Mouse (Mus musculus): ENCODE results near the gene Insrr.

The Insrr gene

DNA sequence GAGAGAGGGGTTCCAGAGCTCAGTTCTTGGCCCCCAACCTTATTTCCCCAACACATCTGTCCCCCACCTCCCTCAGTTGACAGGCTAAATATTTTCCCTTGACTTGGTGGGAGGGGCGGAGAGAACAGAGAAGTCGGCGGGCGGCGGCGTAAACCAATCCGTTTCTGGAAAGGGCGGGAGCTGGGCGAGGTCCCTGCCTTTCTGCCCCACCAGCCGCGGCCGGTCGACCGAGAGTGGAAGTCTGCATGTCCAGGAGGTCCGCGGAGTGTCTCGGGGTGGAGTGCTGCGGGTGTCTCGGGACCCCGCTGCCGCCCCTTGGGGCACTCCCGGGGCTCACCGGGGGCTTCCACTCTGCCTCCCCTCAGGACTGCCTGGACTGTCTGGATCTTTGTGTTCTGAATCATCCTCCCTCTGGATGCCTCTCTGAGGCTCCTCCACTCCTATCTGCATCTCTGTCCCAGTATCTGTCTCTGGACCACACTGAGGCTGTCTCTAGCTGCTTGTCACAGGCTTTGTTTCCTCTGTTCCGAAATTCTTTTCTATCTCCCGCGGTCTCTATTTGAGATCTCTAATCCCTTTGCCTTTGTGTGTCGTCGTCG lies at the start of gene Insrr:
Gene Insrr (plus strand): TSS at position 216 of the 599 bp plus-strand sequence.
- no peak for DNase-seq (ENCODE audit: low spot score in 2 of 2)

DNA sequence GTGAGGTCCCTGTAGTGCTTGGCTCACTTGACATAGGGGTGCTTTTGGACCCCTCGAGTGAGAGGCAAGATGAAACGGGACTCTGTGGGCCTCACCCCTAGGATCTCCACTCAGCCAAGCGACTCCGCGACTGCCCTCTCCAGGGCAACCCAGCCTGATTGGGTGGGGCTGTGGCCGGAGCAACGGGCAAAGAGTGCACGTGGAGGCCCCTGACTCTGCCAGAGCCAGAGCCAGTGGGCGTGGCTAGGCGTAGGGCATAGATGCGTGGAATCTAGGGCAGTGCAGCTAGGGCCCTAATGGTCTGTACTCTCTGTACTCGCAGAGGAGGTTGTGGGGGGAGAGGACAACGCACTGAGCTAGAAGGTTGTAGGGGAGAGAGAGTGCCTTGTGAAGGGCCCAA lies 48.3 kb upstream of the Insrr start, which contains the start of gene Lrrc71:
Gene Lrrc71 (minus strand): TSS at position 195 of the 400 bp plus-strand sequence.
- no peak for DNase-seq (ENCODE audit: low spot score in 2 of 2)

DNA sequence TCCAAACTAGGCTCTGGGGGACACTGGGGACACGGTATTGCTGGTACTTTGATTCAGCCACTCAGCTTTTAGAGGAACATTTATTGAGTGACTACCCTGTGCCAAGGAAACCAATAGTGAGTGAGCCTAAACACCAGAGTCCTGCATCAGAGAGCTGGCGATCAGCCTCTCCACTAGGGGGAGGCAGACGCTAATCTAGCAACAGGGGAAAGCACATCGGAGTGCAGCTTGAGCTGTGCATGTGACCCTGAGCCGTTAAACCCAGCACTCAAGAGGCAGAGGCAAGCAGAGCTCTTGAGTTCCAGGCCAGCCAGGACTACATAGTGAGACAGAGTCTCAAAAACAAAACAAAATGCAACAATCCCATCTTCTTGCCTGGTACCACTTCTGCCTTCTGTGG lies 47.7 kb upstream of the Insrr start:
- DNase-seq (ENCODE audit: low spot score in 2 of 2), result no peak

DNA sequence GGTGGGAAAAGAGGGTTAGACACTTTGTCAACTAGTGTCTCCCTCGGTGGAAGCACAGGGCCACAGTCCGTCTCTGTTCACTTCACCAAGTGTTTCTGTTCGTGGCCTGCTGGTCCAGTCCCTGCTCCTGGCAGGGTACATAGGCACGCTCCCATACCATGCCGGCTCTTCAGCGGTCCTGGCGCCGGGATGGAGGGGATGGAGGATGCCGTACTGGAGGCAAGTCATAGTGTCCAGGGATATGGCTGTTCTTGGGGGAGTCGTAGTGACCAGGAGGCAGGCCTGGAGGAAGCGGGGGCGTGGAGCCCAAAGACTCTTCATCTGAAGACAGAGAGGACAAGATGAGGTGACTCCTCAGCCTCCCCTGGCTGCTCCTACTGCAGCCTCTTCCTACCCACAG lies 46.8 kb upstream of the Insrr start:
- DNase-seq (ENCODE audit: low spot score in 2 of 2), result no peak

DNA sequence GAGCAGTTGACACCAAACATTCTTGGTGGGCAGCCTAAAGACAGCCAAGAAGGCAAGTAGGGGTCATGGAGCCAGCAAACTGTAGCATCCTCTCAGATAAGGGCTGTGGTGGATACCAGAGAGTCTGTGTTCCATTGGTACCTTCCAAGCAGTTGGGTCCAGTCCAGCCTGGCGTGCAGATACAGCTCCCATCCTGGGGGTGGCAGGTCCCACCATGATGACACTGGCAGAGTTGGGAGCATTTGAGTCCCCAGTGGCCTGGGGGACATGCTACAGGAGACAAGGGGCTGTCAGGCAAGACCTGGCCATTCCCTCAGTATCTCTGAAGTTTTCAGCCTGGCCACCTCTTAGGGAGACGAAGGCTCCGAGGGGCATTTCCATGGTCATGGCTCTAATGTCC lies 44.2 kb upstream of the Insrr start:
- no peak for DNase-seq (ENCODE audit: low spot score in 2 of 2)

DNA sequence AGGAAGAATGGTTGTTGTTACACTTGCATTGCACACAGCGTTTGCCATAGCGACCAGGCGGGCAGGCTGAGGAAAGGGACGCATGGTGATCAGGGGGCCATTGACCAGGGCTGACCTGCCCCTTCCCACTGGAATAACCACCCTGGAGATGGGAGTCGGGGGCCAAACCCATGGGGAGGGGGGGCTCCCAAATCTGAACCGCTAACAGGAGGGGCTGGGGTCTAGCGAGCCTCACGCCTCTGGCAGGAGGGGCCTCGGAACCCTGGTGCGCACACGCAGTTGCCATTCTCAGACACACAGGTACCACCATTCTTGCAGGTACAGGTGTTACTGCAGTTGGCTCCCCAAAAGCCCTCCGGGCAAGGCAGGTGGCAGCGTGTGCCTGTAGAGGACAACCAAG lies 42.9 kb upstream of the Insrr start:
- no peak for DNase-seq (ENCODE audit: low spot score in 2 of 2)

DNA sequence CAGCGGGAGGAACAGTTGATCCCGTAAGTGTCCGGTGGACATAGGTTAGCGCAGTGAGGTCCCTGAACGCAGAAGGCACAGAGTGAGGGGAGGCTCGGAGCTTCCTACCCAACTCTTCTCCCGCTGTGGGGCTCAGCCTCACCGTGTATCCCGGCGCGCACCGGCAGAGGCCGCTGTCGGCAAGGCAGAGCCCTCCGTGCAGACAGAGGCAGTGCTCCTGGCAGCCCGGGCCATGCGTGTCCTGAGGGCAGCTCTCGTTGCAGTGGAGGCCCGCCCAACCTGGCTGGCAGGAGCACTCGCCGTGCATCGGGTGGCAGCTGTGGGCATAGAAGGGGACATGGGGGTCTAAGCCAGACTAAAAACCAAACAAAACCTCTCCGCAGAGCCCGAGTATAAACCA lies 40.8 kb upstream of the Insrr start:
- peak; percentile 88 to 94 for DNase-seq (ENCODE audit: low spot score in 2 of 2)

DNA sequence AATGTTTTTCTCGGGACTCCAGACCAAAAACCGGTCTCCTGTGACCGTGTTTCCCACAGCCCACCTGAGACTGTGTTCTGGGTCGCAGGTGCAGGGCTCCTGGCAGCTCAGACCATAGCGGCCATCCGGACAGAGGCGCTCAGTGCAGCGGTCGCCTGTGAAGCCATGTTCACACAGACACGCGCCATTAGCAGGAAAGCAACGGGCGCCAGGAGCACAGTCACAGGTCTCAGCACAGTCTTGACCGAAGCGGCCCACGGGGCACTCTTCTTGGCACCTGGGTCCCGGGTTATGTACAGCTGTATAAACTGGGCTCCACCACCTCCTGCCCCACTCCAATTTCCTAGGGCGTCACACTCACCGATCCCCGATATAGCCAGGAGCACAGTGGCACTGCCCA lies 40.3 kb upstream of the Insrr start:
- no peak for DNase-seq (ENCODE audit: low spot score in 2 of 2)

DNA sequence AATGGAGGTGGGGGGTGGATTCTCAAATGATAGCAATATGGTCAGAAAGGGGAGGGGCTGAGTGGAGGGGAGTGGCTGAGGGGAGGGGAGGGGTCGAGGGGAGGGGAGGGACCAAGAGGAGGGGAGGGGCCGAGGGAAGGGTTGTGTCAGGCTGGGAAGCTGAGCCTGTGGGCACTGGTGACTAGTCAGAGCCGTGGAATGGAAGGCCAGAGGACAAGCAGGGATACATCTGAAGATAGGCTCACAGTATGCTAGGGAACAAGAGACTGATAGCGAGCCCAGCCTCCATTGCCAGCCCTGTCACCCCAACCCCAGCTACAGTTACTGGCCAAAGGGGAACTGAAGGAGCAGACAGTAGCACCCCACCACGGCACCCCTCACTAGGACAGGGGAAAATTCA lies 38.1 kb upstream of the Insrr start:
- no peak for DNase-seq (ENCODE audit: low spot score in 2 of 2)

DNA sequence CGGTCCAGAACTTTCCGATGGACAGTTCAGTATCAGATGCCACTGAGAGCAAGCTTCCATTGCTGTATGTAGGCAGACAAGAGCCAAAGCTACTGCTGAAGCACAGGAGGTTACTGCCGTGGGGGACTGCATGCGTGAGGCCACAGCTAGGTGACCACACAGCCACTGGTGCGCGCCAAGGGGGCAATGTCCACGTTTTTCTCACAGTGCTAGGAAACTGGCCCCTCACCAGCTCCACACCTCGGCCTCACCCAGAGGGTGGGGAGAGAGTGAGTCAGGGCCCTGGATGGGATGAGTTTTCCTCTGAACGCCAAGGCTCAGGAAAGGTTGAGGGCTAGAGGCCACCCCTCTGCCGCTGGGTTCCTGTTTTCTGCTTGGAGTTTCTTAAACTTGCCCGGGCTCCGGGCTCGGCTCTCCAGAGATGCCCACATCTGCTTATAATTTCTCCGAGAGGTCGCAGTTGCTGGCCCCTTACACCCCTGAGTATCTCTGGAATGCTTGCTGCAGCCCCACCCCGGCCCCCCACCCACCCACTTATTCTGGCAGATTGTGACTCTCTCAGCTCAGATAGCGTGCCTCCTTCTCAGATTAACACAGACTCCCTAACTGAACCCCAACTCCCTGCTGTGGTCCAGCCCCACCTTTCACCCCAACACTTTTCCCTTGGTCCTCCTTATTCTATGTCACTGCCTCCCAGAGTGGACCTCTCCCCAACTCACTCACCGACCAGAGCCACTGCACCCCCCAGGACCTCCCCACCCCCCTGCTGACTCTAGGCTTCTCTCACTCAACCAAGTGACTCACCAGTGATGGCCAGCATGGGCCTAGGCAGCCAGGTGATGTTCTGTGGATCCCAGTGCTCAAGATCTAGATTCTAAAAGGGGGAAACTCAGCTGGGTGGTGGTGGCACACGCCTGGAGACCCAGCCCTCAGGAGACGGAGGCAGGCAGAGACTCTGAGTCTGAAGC lies 35.1 kb upstream of the Insrr start:
- DNase-seq (ENCODE audit: low spot score in 2 of 2), result no peak

DNA sequence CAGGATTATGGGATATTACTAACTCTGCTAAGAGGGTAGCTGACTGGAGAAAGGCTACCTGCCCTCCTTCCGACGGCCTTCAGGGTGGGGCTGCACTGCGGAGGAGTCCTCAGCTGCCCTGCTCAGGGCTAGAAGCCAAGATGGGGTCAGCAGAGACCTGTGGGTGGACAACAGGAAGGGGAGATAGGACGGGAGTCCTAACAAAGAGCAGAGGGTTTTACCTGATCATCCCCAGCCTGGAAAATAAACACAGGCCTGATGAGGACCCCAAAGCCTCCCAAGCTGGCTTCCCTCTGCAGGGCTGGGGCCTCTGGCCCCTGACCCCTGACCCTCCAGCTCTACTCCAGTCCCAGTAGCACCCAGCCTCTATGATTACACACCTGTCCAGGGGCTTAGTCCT lies 33.5 kb upstream of the Insrr start:
- no peak for DNase-seq (ENCODE audit: low spot score in 2 of 2)

DNA sequence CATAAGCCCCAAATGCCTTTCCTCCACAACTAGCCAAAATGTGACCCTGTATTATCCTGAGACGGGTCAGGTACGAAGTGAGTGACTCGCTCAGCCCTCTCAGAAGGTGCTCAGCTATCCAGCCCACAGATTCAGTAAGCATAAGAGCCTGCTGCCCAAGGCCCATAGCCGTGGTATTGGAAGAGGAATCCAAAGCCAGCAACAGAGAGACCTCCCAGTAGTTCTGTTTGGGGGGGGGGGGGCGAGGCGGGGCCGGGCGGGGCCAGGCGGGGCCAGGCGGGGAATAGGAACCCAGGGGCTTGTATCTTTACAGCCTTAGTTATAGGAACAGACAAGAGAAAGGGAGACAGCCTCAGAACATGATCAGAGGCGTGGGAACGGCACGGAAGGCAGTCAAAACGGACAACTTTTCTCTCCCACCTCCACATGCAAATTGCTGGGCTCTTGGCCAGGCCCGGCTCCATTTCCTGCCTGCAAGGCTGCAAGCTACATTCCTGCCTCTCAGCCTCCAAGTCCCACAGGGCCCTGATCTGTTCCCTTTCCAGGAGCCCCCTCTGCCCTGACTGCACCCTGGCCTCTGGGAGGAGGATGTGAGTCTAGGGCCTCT lies 33.0 kb upstream of the Insrr start:
- peak in 1 of 2 experiments; percentile 38 for DNase-seq (ENCODE audit: low spot score in 2 of 2)

DNA sequence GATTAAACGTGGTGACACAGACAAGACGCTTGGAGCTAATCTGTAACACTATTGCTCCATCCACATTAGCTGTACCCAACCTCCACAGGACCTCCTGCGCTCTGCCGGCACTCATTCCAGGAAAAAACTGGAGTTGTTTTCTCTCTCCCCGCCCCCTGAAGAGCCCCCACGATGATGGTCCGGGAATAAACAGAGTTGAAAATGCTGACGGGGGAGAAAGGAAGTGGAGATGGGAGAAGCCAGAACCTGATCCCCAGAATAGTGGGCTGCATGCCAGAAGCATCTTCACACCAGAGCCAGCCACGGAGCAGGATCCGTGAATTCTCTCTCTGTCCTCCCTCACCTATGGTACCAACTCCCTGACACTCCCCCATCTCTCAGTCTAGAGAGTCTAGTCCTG lies 32.2 kb upstream of the Insrr start:
- no peak for DNase-seq (ENCODE audit: low spot score in 2 of 2)

DNA sequence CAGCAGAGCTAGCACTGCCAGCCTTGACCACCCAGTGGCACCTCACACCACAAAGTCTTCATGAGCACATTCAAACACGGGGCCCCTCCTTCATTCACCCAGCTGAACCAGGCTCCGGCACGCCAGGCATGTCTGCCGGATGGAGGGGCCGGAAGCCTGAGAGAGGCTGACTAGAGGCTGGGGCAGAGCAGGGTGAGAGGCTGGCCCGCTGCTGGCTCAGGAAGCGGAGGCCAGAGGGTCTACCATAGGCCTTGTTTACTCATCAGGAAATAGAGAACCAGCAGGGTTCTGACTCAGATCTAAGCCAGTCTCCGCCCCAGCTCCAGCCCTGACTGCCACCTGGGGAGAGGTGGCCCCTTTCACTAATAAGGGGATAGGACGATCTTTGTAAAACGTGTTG lies 31.7 kb upstream of the Insrr start:
- DNase-seq (ENCODE audit: low spot score in 2 of 2), result no peak

DNA sequence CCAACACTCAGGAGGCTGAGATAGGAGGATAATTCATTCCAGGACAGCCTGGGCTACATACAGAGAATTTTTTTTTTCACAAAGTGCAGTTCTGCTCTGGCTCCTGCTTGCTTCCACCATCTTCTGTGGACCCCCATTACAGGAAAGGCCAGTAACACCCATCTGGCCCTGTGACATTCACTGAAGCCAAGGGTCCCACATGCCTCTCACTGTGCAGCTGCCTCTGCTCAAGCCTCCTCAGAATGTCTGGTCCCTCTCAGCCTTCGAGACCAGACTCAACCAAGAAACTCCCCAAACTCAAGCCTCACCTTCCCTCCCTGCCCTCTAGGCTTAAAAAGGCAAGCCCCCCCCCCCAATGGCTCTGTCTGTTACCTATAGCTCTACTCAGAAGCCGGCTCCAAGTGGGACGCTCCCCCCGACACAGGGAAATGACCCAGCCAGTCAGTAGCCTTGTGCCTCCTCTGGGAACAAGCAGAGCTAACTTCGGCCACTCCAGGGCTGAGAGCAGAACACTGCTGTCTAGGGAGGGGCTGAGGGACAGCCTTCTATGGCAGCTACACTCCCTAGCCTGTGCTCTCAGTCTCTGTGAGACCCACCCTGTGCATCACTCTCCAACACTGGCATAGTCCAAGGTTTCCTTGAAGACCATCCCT lies 31.0 kb upstream of the Insrr start:
- no peak for DNase-seq (ENCODE audit: low spot score in 2 of 2)

DNA sequence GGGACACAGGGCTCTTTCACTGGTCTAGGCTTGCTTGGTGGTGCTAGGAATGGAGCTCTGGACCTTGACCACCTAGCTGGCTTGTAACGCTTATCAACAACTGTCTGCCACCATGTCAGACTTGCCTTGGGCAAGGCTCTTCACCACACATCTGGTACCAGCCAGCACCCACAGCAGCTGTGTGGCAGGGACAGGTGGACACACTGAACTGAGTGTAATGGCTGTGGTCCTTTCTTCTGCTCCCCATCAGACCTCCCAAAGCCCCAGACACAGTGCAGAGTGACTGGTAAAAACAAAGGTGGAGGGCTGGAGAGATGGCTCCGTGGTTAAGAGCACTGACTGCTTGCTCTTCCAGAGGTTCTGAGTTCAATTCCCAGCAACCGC lies 30.5 kb upstream of the Insrr start:
- DNase-seq (ENCODE audit: low spot score in 2 of 2), result no peak

DNA sequence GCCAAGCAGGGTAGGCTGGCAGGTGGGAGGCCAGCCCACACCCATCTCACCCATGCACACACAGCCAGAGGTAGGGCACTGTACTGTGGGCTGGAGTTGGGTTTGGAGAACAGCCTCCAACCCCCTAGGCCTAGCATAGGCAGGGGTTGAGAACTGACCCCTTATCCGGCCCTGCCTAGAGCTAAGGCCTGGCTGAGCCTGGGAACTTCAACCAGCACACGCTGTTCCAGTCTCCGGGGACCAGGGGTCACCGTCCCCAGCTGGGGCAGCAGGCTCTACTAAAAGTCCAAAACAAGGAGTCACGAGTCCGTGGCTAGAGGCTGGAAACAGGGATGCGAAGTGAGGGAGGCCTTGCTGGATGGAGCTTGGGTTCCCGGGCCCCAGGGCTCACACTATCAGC lies 29.0 kb upstream of the Insrr start:
- no peak for DNase-seq (ENCODE audit: low spot score in 2 of 2)

DNA sequence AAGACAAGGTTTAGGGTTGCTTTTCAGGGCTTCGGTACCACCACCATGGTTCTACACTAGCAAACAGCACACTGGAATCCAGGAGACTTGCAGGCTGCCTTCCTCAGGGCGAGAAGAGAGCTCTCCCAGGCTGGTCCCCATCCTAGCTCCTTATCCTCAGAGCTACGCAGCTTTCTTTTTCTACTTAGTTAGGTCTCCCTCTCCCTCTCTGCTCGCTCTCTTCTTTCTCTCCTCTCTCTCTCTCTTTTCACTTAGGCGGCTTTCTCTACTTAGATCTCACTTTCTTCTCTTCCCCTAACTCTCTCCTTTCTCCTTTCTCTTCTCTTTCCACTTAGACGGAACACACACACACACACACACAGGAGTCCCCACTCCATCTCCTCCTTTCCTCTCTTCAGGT lies 28.3 kb upstream of the Insrr start:
- no peak for DNase-seq (ENCODE audit: low spot score in 2 of 2)

DNA sequence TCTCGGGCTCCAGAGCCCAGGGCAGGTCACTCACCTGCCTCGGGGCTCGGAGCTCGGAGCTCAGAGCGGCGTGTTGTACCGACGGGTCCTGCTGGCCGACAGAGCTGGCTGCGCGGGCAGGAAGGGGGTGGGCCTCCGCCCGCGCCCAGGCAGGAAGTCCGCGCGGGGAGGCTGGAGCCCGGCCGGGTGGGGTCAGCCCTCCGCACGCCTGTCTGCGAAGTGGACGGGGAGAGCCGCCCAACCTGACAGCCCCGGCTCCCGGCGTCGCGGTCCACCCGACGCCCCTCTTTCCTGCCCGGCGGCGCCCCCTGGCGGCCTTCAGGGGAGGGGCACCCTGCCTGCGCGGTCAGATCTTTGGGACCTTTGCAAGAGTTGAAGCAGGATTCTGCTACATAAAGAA lies 27.9 kb upstream of the Insrr start:
- DNase-seq (ENCODE audit: low spot score in 2 of 2), result peak; percentile 65 to 72

DNA sequence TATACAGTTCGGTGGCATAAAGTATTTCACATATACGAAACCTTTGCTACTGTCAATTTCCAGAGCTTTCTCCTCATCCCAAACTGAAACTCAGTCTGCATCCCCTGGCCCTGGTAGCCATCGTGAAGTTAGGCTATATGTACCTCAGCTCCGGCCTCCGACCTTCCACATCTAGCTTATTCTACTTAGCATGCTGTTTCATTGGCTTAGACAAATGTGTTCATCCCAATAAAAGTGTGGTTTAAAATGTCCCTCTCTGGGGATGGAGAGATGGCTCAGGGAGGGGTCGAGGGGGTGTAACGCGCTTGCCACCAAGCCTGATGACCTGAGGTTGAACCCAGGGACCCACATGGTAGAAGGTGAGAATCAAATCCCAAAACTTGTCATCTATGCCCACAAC lies 27.2 kb upstream of the Insrr start:
- DNase-seq (ENCODE audit: low spot score in 2 of 2), result no peak

DNA sequence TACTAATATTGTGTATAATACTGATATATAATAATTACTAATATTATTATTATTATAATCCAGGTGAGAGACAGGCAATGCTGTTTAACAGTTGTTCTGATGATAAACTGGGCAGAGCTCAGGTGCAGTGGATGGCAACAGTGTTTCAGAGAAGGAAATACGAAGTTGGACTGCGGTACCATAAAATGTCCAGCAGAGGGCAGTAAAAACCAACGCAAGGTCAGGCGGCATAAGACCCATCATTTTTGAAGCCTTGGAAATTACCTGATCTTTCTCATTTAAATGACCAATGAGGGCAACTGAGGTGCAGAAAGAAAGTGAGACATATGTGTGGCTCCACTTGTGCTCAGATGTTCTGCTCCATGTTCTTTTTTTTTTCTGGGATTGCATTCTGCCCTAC lies 26.5 kb upstream of the Insrr start:
- peak in 1 of 2 experiments; percentile 57 for DNase-seq (ENCODE audit: low spot score in 2 of 2)

DNA sequence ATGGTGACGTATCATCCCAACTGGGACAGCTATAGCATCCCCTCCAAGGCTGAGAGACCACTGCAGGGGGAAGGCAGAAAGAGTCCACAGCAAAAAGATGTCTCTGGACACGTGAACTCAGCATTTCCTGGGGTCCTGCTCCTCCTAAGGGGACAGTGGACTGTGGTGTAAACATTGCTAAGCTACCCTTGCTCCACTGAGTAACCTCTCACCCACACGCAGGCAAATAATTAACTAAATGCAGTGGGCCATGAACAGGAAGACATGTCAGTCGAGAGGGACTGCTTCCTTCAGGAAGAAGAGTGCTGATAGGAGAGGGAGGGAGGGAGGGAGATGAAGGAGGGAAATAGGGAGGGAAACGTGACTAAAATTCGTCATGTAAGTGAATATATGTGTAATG lies 25.7 kb upstream of the Insrr start:
- DNase-seq (ENCODE audit: low spot score in 2 of 2), result no peak

All from cerebellum, postnatal 4 days (tissue).